Mouse (Mus musculus) midbrain, embryonic 16.5 days (tissue): ENCODE measurements at regions not wholly inside any gene's neighbourhood (a gene's known extent, or its start where the extent isn't known, plus 50 kb on each side); places are given as distances from the start of the nearest gene placed in this dataset.

Experiments
- ATAC-seq: fragments of 200-750 bp; cut with Nextera tagmentation; 2 replicates; pipeline ENCODE4 v1.8.0; 2017; ENCODE audit warnings: moderate TSS enrichment
- H3K27ac ChIP-seq: fragments of 300-500 bp; sonication (generic); 2 replicates; pipeline ENCODE4 v1.5.1; 2014; ENCODE audit warnings: mild to moderate bottlenecking, low read length, mixed read lengths
- H3K27me3 ChIP-seq: fragments of 300-500 bp; sonication (generic); 2 replicates; pipeline ENCODE4 v1.6.1; 2014; ENCODE audit warnings: low read depth, low read length, mixed read lengths; ENCODE audit not compliant: control insufficient read depth, insufficient read depth
- H3K36me3 ChIP-seq: fragments of 300-500 bp; sonication (generic); 2 replicates; pipeline ENCODE4 v1.6.1; 2014; ENCODE audit warnings: mild to moderate bottlenecking, low read length, moderate library complexity, mixed read lengths; ENCODE audit not compliant: control insufficient read depth, insufficient read depth
- H3K4me1 ChIP-seq: fragments of 300-500 bp; sonication (generic); 2 replicates; pipeline ENCODE4 v1.6.1; 2014; ENCODE audit warnings: mild to moderate bottlenecking, low read length, mixed read lengths; ENCODE audit not compliant: control insufficient read depth, insufficient read depth
- H3K4me2 ChIP-seq: fragments of 300-500 bp; sonication (generic); 2 replicates; pipeline ENCODE4 v1.6.1; 2014; ENCODE audit warnings: mild to moderate bottlenecking, low read length, mixed read lengths
- H3K4me3 ChIP-seq: fragments of 300-500 bp; sonication (generic); 2 replicates; pipeline ENCODE4 v1.5.1; 2014; ENCODE audit warnings: low read depth, mild to moderate bottlenecking, low read length, moderate library complexity, mixed read lengths
- H3K9ac ChIP-seq: fragments of 300-500 bp; sonication (generic); 2 replicates; pipeline ENCODE4 v1.6.1; 2014; ENCODE audit warnings: low read depth, low read length, mixed read lengths
- H3K9me3 ChIP-seq: fragments of 300-500 bp; sonication (generic); replicated peaks from 2 replicates; pipeline ENCODE4 v1.6.1; 2014; ENCODE audit warnings: mild to moderate bottlenecking, low read length, mixed read lengths; ENCODE audit not compliant: control insufficient read depth, poor library complexity, severe bottlenecking
- WGBS: fragments of 180-500 bp; shearing (Covaris S2); extraction: QIAGEN DNeasy Blood & Tissue Kit; methylation state at CpG from one replicate; pipeline ENCODE4 v1.1.7; 2014; 5-methylcytosine and 5-hydroxymethylcytosine counted together

- Histone ChIP-seq H3K9ac (no peak overlapping the region), H3K27me3 (no peaks in the 10 kb centered on the region), H3K27ac (no peak overlapping the region), H3K4me1 (no peaks in the 10 kb centered on the region), H3K4me3 (no peak overlapping the region), H3K4me2 (no peak overlapping the region), H3K36me3 (no peaks in the 10 kb centered on the region), H3K9me3 (no peaks in the 10 kb centered on the region)
- WGBS: 88% methylated on average over 4 of the region's 4 CpGs
- no peak for ATAC-seq
Observed at GRCm38 (mm10) chr13:82909151-82909550, 594.7 kb upstream of the Mef2c start.

- Histone ChIP-seq H3K4me3 (no peak overlapping the region), H3K4me2 (no peak overlapping the region), H3K27me3 (no peaks in the 10 kb centered on the region), H3K9ac (no peak overlapping the region), H3K36me3 (no peaks in the 10 kb centered on the region), H3K9me3 (no peaks in the 10 kb centered on the region), H3K4me1 (no peaks in the 10 kb centered on the region), H3K27ac (no peak overlapping the region)
- ATAC-seq: no peak
- WGBS: 77% methylated on average over 8 of the region's 8 CpGs
Observed at GRCm38 (mm10) chr13:82912859-82913258, 591.0 kb upstream of the Mef2c start.

- H3K4me3 ChIP-seq: no peak overlapping the region
- ATAC-seq: no peak
- 99% methylated on average over 4 of the region's 4 CpGs for WGBS
- no peak overlapping the region for H3K27ac ChIP-seq
- H3K36me3 ChIP-seq: no peaks in the 10 kb centered on the region
- H3K9me3 ChIP-seq: no peaks in the 10 kb centered on the region
- H3K4me2 ChIP-seq: no peak overlapping the region
- no peaks in the 10 kb centered on the region for H3K4me1 ChIP-seq
- no peaks in the 10 kb centered on the region for H3K27me3 ChIP-seq
- no peak overlapping the region for H3K9ac ChIP-seq
Observed at GRCm38 (mm10) chr13:82915194-82915593, 588.6 kb upstream of the Mef2c start.

DNA sequence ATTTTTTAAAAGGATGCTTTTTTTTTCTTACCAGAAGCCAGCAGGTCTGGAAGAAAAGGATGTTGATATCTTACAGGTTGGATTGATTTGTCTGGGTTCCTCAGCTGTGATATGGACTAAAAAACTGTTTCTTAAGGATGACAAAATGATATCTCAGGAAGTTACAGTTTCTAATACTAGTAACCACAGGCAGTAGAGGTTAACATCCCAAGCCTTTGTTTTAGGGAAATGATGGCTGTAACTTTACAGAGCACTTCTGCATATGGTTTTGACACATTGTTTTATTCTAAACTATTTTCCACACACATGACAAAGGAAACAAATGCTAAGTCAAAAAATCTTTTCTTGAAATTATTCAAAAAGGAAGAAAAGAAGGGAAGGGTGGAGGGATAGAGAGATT is 573.8 kb upstream of the Mef2c start:
- Histone ChIP-seq H3K4me2 (no peak overlapping the region), H3K36me3 (no peaks in the 10 kb centered on the region), H3K4me1 (no peaks in the 10 kb centered on the region), H3K4me3 (no peak overlapping the region), H3K9ac (no peak overlapping the region), H3K27me3 (no peaks in the 10 kb centered on the region), H3K27ac (no peak overlapping the region), H3K9me3 (no peaks in the 10 kb centered on the region)
- ATAC-seq: no peak

DNA sequence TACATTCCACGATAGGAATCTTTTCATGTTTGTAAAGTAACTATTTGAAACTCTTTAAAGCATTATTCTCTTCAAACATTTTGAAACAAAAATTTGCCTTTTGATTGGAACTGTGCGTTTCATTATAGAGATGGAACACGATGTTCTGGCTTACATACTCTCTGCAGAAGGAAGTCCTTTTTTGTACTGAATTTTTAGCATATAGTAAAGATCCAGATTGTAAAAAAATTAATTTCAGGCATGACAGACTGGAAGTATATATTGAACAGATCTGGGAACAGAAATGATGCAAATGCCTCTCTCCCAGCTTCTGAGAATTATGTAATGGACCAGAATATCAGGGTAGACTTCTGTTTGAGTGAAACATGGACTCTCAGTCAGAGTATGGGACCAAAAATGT is 566.0 kb upstream of the Mef2c start:
- 89% methylated on average over 3 of the region's 3 CpGs for WGBS

DNA sequence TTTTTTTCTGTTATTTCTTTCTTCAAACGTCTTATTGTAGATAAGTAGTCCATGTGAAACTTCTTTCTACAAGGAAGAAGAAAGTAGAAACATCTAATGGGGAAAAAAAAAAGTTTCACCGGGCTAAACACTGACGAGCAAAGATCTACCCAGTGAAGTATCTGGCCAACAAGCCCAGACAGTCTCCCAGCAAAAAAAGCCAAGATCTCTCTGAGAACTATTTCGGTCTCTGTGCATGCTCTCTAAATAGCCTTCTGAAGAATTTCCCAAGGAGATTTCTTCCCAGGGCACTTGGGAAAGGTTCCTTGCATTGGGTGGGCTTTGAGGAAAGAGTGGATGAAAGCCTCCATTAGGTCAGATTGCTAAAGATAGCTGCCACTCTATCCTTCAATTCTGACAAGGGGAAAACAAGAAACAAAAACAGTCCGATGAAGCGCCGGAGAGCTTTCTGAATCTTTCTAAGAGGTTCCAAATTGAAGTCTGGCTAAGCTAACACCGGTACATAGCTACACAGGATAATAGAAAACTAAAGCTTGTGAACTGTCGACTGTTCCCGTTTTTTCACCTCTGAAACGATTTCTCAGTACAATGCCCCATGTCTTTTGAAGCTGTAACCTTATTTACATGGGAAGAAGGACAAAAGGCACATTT is 561.0 kb upstream of the Mef2c start:
- Histone ChIP-seq H3K27me3 (no peaks in the 10 kb centered on the region), H3K4me2 (peak overlapping the region; percentile 17), H3K9ac (no peak overlapping the region), H3K36me3 (no peaks in the 10 kb centered on the region), H3K4me1 (no peaks in the 10 kb centered on the region), H3K9me3 (no peaks in the 10 kb centered on the region), H3K27ac (no peak overlapping the region), H3K4me3 (no peak overlapping the region)
- no peak for ATAC-seq
- WGBS: 45% methylated on average over 11 of the region's 11 CpGs

More for the DNA sequence above, 566.0 kb upstream of the Mef2c start:
- ATAC-seq: no peak
- no peak overlapping the region for H3K4me2 ChIP-seq
- H3K27me3 ChIP-seq: no peaks in the 10 kb centered on the region
- no peaks in the 10 kb centered on the region for H3K9me3 ChIP-seq
- no peak overlapping the region for H3K9ac ChIP-seq
- H3K4me3 ChIP-seq: no peak overlapping the region
- H3K36me3 ChIP-seq: no peaks in the 10 kb centered on the region
- H3K27ac ChIP-seq: no peak overlapping the region
- H3K4me1 ChIP-seq: no peaks in the 10 kb centered on the region

- Histone ChIP-seq H3K27ac (no peak overlapping the region), H3K4me2 (no peak overlapping the region), H3K9me3 (no peaks in the 10 kb centered on the region), H3K4me1 (no peaks in the 10 kb centered on the region), H3K4me3 (no peak overlapping the region), H3K36me3 (no peaks in the 10 kb centered on the region), H3K9ac (no peak overlapping the region), H3K27me3 (no peaks in the 10 kb centered on the region)
- WGBS: 93% methylated on average over 5 of the region's 5 CpGs
- no peak for ATAC-seq
Observed at GRCm38 (mm10) chr13:82946931-82947330, 556.9 kb upstream of the Mef2c start.

DNA sequence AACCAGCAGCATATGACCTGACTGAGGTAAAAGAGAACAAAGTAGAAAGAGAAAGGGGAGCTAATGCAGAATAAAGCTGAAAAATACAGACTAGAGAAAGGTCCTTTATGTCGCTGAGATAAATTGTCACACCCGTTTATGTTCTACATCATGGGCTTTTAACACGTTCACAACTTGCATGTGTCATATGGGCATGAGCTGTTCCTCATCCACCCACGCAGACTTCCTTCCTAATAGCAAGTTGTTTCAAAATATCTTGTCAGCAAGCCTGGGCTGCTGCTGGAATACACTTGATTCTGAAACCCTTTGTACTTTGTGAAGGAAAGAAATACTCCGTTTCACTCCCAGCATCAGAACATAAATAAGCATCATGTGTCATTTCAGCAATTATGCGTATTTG is 554.3 kb upstream of the Mef2c start:
- Histone ChIP-seq H3K9me3 (no peaks in the 10 kb centered on the region), H3K4me1 (no peaks in the 10 kb centered on the region), H3K36me3 (no peaks in the 10 kb centered on the region), H3K27me3 (no peaks in the 10 kb centered on the region), H3K27ac (no peak overlapping the region), H3K4me3 (no peak overlapping the region), H3K4me2 (no peak overlapping the region), H3K9ac (no peak overlapping the region)
- ATAC-seq: no peak
- WGBS: 86% methylated on average over 6 of the region's 6 CpGs

GRCm38 (mm10) chr13:82962333-82962732 is 541.5 kb upstream of the Mef2c start:
- ATAC-seq: no peak
- Histone ChIP-seq H3K4me2 (no peak overlapping the region), H3K9me3 (no peaks in the 10 kb centered on the region), H3K9ac (no peak overlapping the region), H3K4me1 (no peaks in the 10 kb centered on the region), H3K27me3 (no peaks in the 10 kb centered on the region), H3K36me3 (no peaks in the 10 kb centered on the region), H3K4me3 (no peak overlapping the region), H3K27ac (no peak overlapping the region)
- WGBS: 74% methylated on average over 3 of the region's 3 CpGs
